Mouse (Mus musculus): ENCODE data around the gene Gm29609.
"Not testable (repeated sequence)": the region's sequence is repeated elsewhere in the genome, so short reads cannot be mapped to it uniquely, and the experiment has no call there.

Gm29609 gene

DNA sequence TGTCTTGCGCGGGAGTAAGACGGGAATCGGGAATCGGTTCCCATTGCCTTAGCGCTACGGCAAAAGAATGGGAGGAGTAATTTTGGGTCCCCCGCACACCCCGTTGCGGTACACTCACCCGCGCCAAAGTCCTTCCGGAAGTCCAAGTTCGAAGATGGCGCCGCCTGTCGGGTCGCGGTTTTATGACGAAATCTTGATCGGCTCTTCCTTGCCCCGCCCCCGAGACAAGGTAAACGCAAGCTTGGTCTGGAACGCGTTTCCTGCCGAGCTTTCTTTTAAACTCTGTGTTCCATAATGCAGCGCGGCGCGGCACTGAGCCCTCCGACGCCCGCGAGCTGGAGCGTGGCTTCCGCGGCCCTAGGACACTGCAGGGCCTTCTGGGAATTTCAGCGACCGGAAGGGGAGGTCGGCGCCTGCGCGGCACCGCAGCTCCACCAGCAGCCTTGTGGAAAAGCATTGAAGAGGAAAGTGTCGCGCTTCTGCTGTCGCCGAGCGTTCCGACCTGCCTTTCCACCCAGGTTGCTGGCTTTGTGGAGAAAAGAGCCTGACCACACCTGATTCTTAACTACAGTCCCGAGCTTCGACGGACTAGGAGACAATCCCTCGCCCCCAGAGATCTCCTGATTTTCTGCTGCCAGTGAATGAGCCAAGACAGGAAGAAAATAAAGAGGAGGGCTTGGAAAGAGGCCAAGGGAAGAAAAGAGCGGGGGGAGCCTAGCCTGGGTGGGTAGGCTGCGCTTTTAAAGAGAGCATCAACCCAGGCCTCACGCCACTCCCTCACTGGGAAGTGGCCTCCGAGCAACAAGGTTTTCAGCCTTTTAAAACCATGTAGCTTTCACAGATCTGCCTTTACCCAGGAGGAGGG is at the start of gene Gm29609, which contains the start of gene Gtf3c2:
Gm29609 (minus strand) TSS at position 146 of the 865 bp plus-strand sequence.
Gtf3c2 (minus strand) TSS at position 379 of the 865 bp plus-strand sequence.
- DNase-seq, result peak; percentile 96

DNA sequence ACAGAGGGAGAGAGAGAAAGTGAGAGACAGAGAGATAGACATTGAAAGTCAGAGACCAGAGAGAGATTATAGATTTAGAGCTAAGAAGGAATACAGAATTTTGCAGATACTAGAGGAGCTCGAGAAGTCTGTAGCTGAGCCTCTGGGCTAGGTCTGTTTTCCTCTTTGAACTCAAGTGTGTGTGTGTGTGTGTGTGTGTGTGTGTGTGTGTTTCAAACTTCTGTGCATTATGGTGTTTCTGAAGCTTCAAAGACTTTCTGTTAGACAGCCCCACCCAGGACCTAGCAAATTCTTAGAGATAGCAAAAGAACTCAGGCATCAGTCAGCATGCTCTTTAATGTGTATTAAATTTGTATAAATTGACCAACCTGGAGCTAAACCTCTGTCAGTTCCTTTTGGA is 46.9 kb upstream of the Gm29609 start:
- no peak for DNase-seq

DNA sequence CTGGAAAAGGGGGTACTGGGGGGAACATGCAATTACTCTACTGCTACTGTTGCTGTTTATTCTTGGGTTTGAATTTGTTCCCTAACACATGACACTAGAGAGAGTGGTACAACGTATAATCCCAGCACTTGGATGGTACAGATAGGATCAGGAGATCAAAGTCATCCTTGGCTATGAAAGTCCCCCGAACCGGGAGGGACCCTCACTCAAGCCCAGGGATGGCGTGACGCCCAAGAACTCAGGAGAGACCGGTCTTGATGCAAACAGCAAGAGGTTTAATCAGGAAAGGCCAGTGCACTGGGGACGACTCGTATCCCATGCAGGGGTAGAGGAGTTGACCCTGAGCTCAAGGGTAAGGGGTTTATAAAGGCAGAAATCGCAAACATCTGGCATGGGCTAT is 43.0 kb upstream of the Gm29609 start:
- DNase-seq, result no peak

DNA sequence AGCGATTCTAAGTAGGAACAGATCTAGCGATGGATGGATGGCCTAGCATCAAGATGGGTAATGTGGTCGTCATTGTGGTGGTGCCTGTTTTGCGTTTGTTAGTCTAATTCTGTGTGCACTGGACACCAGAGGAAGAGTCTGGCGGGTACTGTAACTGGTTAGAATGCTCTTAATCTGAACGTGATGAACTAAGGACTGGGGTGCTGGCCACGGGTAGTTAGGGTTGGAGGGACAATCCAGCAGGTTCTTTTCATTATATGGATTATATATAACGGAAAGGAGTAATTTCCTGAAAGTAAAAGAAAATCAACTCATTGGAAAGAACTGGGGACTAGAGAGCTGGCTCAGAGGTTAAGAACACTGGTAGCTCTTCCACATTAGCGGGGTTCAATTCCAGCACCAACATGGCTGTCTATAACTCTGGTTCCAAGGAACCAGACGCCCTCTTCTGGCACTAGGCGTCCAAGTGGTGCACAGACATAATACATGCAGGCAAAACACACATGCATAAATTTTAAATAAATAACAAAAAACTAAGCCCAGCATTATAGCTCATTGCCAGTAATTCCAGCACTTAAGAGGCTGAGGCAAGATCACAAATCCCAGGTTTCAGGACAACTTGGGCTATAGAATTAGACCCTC is 41.7 kb upstream of the Gm29609 start:
- DNase-seq, result peak; percentile 69

DNA sequence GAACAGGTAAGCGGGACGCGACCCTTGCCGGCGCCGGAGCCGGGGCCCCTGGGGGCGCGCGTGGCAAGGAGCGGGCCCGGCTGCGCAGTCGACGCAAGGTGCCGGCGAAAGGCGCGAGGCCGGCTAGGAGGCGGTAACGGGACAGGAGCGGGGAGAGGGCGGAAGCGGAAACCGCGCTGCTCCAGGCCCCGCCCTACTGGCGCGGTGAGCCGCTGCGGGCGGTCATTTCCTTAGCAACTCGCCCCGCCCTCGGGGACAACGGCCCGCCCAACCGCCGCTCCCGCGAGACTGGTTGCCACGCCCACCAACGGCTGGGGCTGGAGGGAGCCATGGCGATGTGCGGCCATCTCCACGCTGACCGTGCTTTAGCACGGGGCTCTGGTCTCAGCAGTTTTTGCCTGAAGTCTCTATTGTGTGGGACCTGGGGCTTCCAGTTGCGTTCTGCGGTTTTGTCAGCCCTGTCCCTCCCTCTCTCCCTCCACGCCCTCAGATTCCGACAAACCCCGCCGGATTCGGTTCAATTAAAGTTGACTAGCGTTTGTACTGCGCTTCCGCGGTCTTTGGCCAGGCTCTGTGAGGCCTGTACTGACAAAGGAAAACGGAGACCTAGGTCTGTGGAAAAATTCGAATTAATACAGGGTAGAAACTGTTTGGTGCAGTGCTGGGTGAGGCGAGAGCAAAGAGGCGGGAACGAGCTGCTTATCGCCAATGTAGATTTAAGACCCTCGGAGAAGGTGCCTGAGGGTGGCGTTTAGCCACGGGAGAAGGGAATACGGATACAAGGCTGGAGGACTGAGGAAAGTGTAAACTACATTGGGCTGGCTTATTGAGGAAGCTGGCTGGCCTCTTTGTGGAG is 41.0 kb upstream of the Gm29609 start, which contains the start of gene Ppm1g:
Ppm1g (minus strand) TSS at position 240 of the 856 bp plus-strand sequence.
- peak; percentile 99 for DNase-seq

DNA sequence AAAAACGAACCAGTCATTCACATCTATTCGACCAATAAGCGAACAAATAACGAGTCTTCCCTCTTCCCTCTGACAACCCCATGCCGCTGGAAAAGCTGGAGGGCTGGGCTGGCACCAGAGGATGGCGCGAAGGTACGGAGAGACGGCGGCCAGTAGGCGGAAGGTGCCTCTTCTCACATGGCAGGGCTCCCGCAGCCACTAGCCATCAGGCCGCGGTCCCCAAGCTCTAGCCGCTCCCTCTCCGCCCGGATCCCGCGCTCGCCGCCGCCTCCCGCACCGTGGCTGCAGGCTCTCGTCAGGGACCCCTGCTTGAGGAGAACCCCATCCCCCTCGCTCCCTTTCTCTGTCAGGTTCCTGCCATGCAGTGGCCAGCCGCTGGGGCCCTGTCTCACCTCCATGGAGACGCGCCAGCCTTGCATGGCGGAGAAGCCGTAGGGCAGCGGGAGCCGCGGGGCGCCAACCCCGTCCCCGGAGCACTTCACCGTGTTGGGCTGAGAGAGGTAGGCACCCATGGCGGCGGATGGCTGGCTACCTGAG is 40.3 kb upstream of the Gm29609 start:
- DNase-seq, result peak; percentile 71

DNA sequence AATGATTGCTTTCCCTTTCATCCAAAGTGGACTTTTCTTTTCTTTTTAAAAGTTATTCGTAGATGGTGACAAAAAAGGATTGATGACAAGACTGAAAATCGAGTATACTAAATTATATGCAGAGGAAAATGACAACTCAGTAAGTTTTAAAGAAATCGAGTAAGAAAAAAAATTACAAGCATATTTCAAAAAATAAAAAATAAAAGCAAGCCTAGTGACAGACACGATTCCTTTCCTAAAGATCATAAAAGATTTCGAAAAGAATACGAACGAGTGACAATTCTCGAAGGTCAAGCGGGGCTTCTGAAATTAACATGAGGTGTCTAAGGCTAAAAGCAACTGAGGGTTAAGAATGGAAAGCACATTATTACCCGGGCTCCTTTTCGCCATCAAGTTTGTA is 39.8 kb upstream of the Gm29609 start:
- DNase-seq, result no peak

DNA sequence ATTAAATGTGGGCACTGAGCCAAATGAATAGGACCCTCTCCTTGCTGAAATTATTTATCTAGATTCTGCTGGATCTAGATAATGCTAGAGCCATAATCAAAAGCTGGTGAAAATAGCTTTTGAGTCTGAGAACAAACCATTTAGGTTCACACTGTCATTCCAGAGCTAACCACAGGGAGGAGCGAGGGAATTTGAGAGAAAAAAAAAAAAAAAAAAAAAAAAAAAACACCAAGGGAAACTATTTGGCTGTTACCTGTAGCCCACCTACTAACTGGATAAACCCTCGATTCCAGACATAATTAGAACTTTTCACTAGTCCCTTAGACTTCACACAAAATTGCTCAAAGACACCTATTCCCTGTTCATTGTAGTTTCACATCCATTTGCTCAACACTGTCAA is 39.4 kb upstream of the Gm29609 start:
- peak; percentile 45 for DNase-seq

DNA sequence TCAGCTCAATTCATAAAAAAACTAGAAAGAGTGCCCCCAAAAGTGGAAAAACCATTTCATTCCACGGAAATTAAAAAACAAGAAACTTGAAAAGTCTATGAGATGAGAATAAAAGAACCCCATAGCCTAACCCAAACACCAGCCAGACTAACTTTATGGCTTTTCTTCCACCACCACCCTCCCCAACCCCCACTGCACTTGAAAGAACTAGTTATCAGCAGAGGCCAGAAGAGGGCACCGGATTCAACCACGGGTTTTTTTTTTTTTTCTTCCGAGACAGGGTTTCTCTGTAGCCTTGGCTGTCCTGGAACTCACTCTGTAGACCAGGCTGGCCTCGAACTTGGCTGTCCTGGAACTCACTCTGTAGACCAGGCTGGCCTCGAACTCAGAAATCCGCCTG is 38.6 kb upstream of the Gm29609 start:
- DNase-seq, result no peak

DNA sequence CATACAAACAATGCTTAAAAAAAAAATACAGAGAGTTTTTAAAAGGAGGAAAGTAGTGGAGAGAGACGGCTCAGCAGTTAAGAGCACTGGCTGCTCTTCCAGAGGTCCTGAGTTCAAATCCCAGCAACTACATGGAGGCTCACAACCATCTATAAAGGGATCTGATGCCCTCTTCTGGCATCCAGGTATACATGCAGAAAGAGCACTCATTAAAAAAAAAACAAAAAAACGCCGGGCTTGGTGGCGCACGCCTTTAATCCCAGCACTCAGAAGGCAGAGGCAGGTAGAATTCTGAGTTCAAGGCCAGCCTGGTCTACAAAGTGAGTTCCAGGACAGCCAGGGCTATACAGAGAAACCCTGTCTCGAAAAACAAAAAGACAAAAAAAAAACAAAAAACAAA is 36.8 kb upstream of the Gm29609 start:
- DNase-seq, result not testable (repeated sequence)

DNA sequence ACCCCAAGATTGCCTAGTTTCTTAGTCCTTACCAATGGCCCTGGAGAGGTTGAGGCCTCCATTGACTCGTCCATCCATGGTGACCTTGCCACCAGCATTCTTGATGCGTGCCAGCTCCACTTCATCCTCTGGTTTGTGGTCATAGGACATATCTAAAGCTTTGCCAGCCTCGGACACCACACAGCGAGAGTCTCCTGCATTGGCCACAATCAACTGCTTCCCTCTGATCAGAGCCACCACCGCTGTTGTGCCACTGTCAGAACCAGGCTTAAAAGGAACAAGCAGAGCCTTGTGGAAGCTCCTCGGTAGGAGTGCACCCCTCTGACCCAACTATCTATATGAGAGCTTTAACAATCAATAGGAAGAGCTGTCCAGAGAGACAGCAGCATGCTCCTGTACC is 24.7 kb upstream of the Gm29609 start:
- DNase-seq, result no peak

DNA sequence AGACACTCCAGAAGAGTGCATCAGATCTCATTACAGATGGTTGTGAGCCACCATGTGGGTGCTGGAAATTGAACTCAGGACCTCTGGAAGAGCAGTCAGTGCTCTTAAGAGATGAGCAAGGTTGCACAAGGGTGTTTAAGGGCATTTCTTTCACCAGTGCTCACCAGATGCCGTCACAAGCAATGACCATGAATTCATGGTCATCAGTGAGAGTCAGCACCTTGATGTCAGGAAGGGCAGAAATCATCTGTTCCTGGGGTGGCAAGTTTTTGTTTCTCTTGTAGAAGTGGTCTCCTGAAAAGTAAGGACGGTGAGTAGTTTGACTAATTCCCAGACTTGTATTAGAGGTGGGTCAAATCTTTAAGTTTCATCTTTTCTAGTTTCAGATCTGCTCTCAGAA is 24.2 kb upstream of the Gm29609 start:
- no peak for DNase-seq

DNA sequence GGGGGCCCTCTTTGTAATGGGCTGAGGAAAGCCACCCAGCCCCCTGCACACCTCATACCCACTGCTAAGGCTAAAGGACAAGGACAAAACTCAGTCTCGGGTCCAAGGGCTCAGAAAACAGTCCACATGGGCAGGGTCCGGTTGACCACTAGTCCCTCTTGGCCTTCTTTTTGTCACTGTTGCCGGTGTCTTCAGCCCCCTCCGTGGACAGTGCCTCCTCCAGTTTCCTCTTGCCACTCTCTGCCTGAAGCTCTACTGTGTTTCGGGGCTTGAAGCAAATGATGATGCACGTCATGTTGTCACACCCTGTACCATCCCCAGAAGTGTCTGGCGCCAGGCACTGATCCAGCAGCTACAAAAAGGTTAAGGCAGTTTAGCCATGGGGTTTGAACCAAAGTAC is 23.2 kb upstream of the Gm29609 start:
- no peak for DNase-seq

DNA sequence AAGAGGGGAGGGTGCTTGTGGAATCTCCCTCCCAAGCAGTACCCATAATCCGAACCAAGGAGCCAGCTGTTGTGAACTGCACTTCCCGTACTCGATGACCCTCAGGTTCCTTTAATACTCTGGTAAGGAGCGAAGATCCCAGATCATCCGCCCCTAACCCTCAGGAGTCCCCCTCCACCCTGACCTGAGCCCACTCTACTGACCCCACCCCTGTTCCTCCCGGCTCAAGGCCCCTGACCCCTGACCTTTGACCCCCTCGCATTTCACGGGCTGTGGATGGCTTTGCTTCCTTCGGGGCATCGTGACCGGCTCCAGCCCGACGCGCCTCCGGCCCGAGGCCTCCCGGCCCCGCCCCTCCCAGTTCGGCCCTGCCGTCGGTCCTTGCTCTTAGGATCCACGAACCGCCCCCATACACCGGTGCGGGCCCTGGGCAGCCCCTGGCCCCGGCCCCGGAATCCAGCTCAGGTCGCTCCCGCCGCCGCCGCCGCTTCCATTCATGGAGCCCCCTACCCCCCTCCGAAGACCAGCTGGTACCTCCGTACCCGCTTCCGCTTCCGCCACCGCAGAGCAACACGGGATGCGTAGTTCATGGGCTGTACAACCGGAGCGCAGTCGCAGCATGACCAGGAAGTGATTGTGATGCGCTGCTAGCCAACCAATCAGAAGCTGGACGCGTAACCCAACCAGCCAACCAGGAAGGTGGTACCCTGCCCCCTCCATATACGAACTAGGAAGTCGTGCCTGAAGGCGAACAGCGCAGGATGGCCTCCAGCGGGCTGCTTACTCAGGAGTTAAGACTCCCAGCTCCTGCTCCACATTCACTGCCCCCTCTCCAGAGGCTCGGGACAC is 22.3 kb upstream of the Gm29609 start, which contains the start of gene Zfp513:
Zfp513 (minus strand) TSS at position 562 of the 849 bp plus-strand sequence.
- DNase-seq, result peak; percentile 96

DNA sequence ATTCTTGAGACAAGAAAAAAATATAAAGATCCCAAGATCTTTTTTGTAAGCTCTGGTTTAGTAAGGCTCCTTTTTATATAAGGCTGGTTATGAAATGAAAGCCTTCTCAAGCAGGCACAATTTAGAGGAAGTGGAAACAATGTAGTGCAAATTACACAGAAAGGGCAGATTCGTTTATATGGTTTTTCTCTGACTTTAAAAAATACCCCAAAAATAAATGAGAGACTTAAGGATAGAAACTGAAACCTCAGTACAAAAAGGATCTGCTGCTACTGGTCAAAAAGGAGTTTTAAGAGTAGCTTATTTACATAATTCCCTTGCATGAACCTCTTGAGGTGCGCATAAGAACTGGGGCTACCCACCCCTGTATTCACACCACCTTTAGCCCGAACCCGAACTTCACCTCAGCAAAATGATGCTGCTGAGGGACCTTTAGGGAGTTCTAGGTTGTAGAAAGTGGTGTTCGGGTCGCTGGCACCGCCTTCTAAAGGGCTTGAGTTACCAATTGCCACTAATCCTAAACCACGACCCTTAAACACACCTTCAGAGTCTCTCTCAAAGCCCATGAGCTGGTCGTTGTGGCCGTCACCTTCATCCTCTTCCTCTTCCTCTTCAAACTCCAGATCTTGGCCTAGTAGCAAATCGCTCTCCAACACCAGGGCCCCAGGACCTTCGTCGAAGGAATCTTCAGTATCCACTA is 21.5 kb upstream of the Gm29609 start:
- DNase-seq, result no peak

DNA sequence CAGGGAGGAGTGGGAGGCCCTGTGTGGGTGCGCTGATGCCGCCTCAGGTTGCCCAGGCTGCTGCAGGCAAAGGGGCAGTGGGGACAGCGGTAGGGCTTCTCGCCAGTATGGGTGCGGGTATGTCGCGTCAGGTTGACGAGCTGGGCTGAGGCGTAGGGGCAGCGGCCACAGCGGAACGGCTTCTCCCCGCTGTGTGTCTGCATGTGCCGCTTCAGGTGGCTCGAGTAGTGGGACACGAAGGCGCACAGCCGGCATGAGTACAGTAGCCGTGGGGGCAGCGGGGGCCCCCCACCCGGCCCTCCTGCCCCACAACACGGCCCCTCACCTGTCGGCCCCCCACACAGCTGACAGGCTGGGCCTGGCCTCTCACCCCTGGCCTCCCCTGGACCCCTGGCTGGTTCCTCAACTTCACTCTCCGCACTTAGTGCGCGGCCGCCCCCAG is 20.6 kb upstream of the Gm29609 start:
- peak; percentile 47 for DNase-seq

DNA sequence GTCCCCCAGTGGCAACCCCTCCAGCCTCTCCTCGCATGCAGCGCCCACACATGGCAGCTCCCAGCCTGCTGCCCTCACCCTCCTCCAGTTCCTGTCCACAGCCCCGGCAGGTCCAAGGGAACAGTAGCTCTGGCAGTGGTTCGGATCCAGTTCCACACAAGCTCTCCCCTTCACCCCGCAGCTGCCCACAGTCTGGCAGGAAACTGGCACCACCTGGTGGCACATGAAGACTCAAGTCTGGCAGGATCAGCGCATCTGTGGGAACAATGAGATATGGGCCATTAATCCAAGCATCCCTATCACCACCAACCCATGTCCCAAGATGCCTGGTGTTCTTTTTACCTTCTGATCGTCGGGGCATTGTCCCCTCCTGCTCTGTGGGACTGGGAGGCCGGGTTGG is 20.2 kb upstream of the Gm29609 start:
- DNase-seq, result peak; percentile 44

DNA sequence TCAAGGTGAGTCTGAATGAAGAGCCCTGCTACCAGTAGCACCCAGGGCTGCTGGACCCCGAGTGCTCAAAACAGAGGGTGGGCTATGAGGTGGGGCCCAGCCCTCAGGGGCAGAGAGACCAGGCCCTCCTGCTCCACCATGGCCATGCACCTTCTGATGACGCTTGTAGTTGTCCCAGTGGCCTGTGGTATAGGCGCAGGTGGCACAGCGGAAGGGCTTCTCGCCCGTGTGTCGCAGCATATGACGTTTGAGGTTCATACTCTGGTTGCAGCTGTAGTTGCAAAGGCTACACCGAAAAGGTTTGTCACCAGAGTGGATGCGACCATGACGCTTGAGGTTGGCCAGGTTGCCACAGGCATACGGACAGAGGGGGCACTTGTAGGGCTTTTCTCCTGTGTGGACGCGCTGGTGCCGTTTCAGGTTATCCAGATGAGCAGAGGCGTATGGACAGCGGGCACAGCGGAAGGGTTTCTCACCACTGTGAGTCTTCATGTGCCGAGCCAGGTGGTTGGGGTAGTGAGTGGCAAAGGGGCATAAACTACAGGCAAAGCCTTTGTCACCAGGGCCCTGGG is 19.7 kb upstream of the Gm29609 start:
- peak; percentile 21 for DNase-seq

DNA sequence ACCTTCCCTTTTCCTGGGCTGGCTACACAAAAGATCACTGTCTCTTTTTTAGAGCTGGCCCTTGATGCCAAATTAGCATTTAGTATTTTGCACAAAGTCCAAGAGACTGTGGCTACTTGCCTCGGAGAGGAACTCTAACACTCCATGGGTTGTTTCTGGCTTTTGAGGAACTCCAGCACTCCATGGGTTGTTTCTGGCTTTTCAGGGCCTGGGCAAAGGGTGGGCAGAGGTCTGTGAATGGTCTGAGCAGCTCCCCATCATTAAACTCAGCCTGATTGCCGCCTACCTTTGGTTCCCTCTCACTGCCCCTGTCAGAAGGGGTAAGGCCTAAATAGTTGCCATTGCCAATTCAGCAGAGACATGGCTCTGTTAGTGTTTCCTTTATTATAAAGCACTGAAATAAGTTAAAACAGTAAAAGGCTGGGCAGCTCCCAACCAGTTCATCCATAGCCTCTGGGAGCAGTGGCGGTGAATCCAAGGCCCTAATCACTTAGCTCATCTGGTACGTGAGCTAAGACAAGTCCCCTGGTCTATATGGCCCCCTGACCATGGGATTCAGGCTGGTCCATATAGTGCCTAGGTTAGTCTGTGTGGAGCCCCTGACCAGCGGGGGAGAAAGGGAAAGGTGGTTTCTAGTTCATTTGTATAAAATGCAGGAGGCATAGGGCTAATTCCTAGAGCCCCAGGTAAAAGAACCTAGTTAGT is 19.1 kb upstream of the Gm29609 start:
- DNase-seq, result no peak

DNA sequence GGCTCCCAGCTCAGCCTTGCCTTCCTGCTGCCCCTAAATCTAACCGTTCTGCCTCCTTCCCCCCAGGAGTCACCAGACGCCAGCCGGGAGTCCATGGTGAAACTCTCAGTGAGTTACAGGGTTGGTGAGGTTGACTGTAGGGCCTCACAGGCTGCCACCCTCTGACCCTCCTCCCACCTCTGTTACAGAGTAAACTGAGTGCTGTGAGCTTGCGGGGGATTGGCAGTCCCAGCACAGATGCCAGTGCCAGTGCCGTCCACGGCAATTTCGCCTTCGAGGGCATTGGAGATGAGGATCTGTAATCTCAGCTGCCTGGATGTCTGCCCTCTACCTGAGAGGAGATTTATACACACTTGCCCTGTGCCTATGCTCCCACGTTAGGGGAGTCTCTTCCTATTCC is 18.5 kb upstream of the Gm29609 start:
- peak; percentile 17 for DNase-seq
